Mouse (Mus musculus) lung, adult 2 months (tissue): Measurements from ENCODE around the gene Synpr.

Experiments used
- CTCF ChIP-seq: fragments of 200-500 bp; IDR thresholded peaks from 2 replicates; pipeline ENCODE4 v1.5.1; 2011; ENCODE audit warnings: mild to moderate bottlenecking, low read length, control low read depth; ENCODE audit not compliant: insufficient read depth
- POLR2A ChIP-seq: fragments of 200-500 bp; IDR thresholded peaks from 2 replicates; pipeline ENCODE4 v1.6.1; 2011; ENCODE audit warnings: low read depth, mild to moderate bottlenecking, control low read depth, low read length, borderline replicate concordance; ENCODE audit errors: extremely low read depth

GRCm38 (mm10) chr14:13389954-13390353, 105.4 kb downstream of the Synpr start:
- TF ChIP-seq POLR2A (no peak), CTCF (no peak)
